Mouse (Mus musculus) ES-E14 (cell line): ENCODE data around the gene Cd8a. TPM values are rescaled to one million over a fixed set of nuclear protein-coding genes. Genes with fewer than 3 reads are reported as not detected.

Source experiments
- DNase-seq: peaks from one replicate; pipeline ENCODE4 v3.0.0-alpha.2; 2013; ENCODE audit warnings: low read depth, low spot score
- H3K27ac ChIP-seq: 2 replicates; pipeline ENCODE4 v1.5.1; 2012; ENCODE audit warnings: low read depth, mild to moderate bottlenecking, low read length, moderate library complexity, mixed read lengths; ENCODE audit not compliant: poor library complexity, insufficient read depth, severe bottlenecking
- H3K36me3 ChIP-seq: 2 replicates; pipeline ENCODE4 v1.6.1; 2012; ENCODE audit warnings: mild to moderate bottlenecking, low read length, moderate library complexity, mixed read lengths; ENCODE audit not compliant: control insufficient read depth, poor library complexity, insufficient read depth, severe bottlenecking
- H3K4me1 ChIP-seq, 2 experiments: fragments of 150-350 bp in 1 of 2; sonication (generic) in 1 of 2; 2 replicates each; pipeline ENCODE4 v1.6.1; 2012; ENCODE audit warnings: low read length in 2 of 2, mild to moderate bottlenecking in 1 of 2, mixed read lengths in 1 of 2; ENCODE audit not compliant: control insufficient read depth in 2 of 2, insufficient read depth in 2 of 2, poor library complexity in 1 of 2
- H3K4me3 ChIP-seq, 2 experiments: fragments of 150-350 bp in 1 of 2; sonication (generic) in 1 of 2; 2 replicates each; pipeline ENCODE4 v1.5.1; 2012; ENCODE audit warnings: low read length in 2 of 2, low read depth in 1 of 2, mild to moderate bottlenecking in 1 of 2, mixed read lengths in 1 of 2; ENCODE audit not compliant: insufficient read depth in 1 of 2, poor library complexity in 1 of 2, severe bottlenecking in 1 of 2
- H3K9ac ChIP-seq: 2 replicates; pipeline ENCODE4 v1.6.1; 2012; ENCODE audit warnings: low read depth, mild to moderate bottlenecking, low read length, mixed read lengths; ENCODE audit not compliant: poor library complexity, insufficient read depth, severe bottlenecking
- H3K9me3 ChIP-seq: fragments of 150-350 bp; sonication (generic); 2 replicates; pipeline ENCODE4 v1.6.1; 2012; ENCODE audit warnings: low read depth, mild to moderate bottlenecking, low read length; ENCODE audit not compliant: control insufficient read depth, insufficient read depth
- CHD2 ChIP-seq: IDR thresholded peaks from 2 replicates; pipeline ENCODE4 v1.6.1; 2014; ENCODE audit warnings: mild to moderate bottlenecking, low read depth, low read length, inconsistent platforms
- HCFC1 ChIP-seq: IDR thresholded peaks from 2 replicates; pipeline ENCODE4 v1.6.1; 2012; ENCODE audit warnings: low read length, inconsistent platforms, borderline replicate concordance; ENCODE audit not compliant: insufficient read depth
- MAFK ChIP-seq: IDR thresholded peaks from 2 replicates; pipeline ENCODE4 v1.6.1; 2014; ENCODE audit warnings: mild to moderate bottlenecking, low read depth, low read length, inconsistent platforms; ENCODE audit not compliant: insufficient read depth
- ZC3H11A ChIP-seq: IDR thresholded peaks from 2 replicates; pipeline ENCODE4 v1.6.1; 2012; ENCODE audit warnings: low read depth, mild to moderate bottlenecking, inconsistent platforms, low read length, borderline replicate concordance
- ZNF384 ChIP-seq: IDR thresholded peaks from 2 replicates; pipeline ENCODE4 v1.6.1; 2012; ENCODE audit warnings: low read depth, low read length, inconsistent platforms
- in situ Hi-C, 2 experiments: fragments of 600-800 bp; cut with MboI; formaldehyde crosslinking; loops; one replicate each; pipeline ENCODE4 v1.15.1; 2025; ENCODE audit warnings: low sequenced_read_pairs in 2 of 2, inconsistent platforms in 1 of 2; ENCODE audit not compliant: unreplicated experiment in 2 of 2
- total RNA-seq: library from RNA; depleted of rRNA; stranded (reverse); fragments of 300-350 nt; gene quantifications from 2 replicates; pipeline ENCODE4 v1.2.3, GENCODE M21; 2012; rRNA removed

The Cd8a gene
- total RNA-seq, 1 experiment, result 0.13 TPM

- Histone ChIP-seq H3K27ac (no peak overlapping the region), H3K36me3 (peaks cover 2% of the 10 kb centered on the region), H3K4me3 (no peak overlapping the region), H3K9me3 (no peaks in the 10 kb centered on the region), H3K9ac (no peak overlapping the region), H3K4me1 (no peaks in the 10 kb centered on the region)
- in situ Hi-C loops, result no loop called here
- TF ChIP-seq MAFK, result no peak
- TF ChIP-seq HCFC1, result no peak
- no peak for TF ChIP-seq CHD2
- no peak for TF ChIP-seq ZC3H11A
- no peak for TF ChIP-seq ZNF384
- no peak for DNase-seq
Measured at GRCm38 (mm10) chr6:71423116-71423515, 49.9 kb downstream of the Cd8a start.

- Histone ChIP-seq H3K27ac (no peak overlapping the region), H3K9ac (no peak overlapping the region), H3K9me3 (no peaks in the 10 kb centered on the region), H3K4me1 (no peaks in the 10 kb centered on the region), H3K36me3 (peaks cover 2% of the 10 kb centered on the region), H3K4me3 (no peak overlapping the region)
- DNase-seq, result no peak
- TF ChIP-seq ZC3H11A (no peak), CHD2 (no peak), MAFK (no peak)
- in situ Hi-C loops, result no loop called here
Measured at GRCm38 (mm10) chr6:71425681-71426080, 52.5 kb downstream of the Cd8a start.

GRCm38 (mm10) chr6:71427996-71428725 lies 54.9 kb downstream of the Cd8a start:
- H3K9ac ChIP-seq, result no peak overlapping the region
- no peaks in the 10 kb centered on the region for H3K9me3 ChIP-seq
- H3K27ac ChIP-seq, result no peak overlapping the region
- no peak overlapping the region for H3K4me3 ChIP-seq
- TF ChIP-seq ZNF384 (no peak), CHD2 (no peak), MAFK (no peak), HCFC1 (no peak), ZC3H11A (no peak)
- peaks cover 2% of the 10 kb centered on the region for H3K36me3 ChIP-seq
- DNase-seq, result no peak
- 0 out of 4 replicates have a peak, but pooled peaks cover 0 to 2% of the 10 kb centered on the region in 2 experiments for H3K4me1 ChIP-seq
- in situ Hi-C loops, result no loop called here

Other genes with a start within 250 kb of the Cd8a start
- gene Thnsl2, start 229.0 kb upstream of the Cd8a start, total RNA-seq, result 4.5 and 5.2 TPM in 2 replicates
- gene Fabp1, start 173.6 kb upstream of the Cd8a start, total RNA-seq, result not detected in 2 replicates
- gene Krcc1, start 101.8 kb upstream of the Cd8a start, total RNA-seq, result 13.2 and 19.2 TPM in 2 replicates
- gene Smyd1, start 51.2 kb upstream of the Cd8a start, total RNA-seq, result 4.2 and 6.8 TPM in 2 replicates
- gene Cd8b1, start 50.6 kb upstream of the Cd8a start, total RNA-seq, result 0.21 TPM in 1 of 2 replicates, not detected in the other
- 44.6 and 52.3 TPM in 2 replicates for gene Rmnd5a, start 67.2 kb downstream of the Cd8a start, total RNA-seq
- 4.7 and 7.3 TPM in 2 replicates for gene Rnf103, start 120.5 kb downstream of the Cd8a start, total RNA-seq
- 42.6 and 55.8 TPM in 2 replicates for gene Chmp3, start 170.4 kb downstream of the Cd8a start, total RNA-seq